Mouse (Mus musculus): ENCODE measurements around the gene Pip5k1c. TPM values are rescaled to one million over a fixed set of nuclear protein-coding genes. Genes with fewer than 3 reads are reported as not detected.

Pip5k1c gene
- polyA plus RNA-seq, 1 experiment, result 124 TPM

- TF ChIP-seq GATA1 (IDR thresholded peaks at IDR 0.05; ENCODE audit: borderline replicate concordance, low read length), result no peak
- no peak for TF ChIP-seq FLI1 (IDR thresholded peaks at IDR 0.05; ENCODE audit: low read length)
- peaks cover 34% of the 10 kb centered on the region for H3K36me3 ChIP-seq (replicated peaks; ENCODE audit: low read length)
- peaks cover 78% of the 10 kb centered on the region for H3K4me1 ChIP-seq
- peaks cover 21% of the 10 kb centered on the region for H3K9me3 ChIP-seq
- peak overlapping the region; percentile 95 for H3K4me3 ChIP-seq (replicated peaks)
- H3K27me3 ChIP-seq (replicated peaks), result peaks cover 49% of the 10 kb centered on the region
Measured at GRCm38 (mm10) chr10:81257158-81258039, 35.4 kb upstream of the Pip5k1c start.

- Histone ChIP-seq H3K9me3 (peaks cover 21% of the 10 kb centered on the region), H3K4me1 (peaks cover 78% of the 10 kb centered on the region), H3K4me3 (replicated peaks) (peak overlapping the region; percentile 12), H3K27me3 (replicated peaks) (peaks cover 34% of the 10 kb centered on the region), H3K36me3 (replicated peaks; ENCODE audit: low read length) (peaks cover 54% of the 10 kb centered on the region)
- TF ChIP-seq GATA1 (IDR thresholded peaks at IDR 0.05; ENCODE audit: borderline replicate concordance, low read length), result no peak
- TF ChIP-seq FLI1 (IDR thresholded peaks at IDR 0.05; ENCODE audit: low read length), result no peak
Measured at GRCm38 (mm10) chr10:81259225-81259884, 33.4 kb upstream of the Pip5k1c start.

- Histone ChIP-seq H3K4me1 (peaks cover 80% of the 10 kb centered on the region), H3K36me3 (replicated peaks; ENCODE audit: low read length) (peaks cover 69% of the 10 kb centered on the region), H3K4me3 (replicated peaks) (no peak overlapping the region), H3K9me3 (peaks cover 21% of the 10 kb centered on the region), H3K27me3 (replicated peaks) (peaks cover 34% of the 10 kb centered on the region)
- TF ChIP-seq FLI1 (IDR thresholded peaks at IDR 0.05; ENCODE audit: low read length) (no peak), GATA1 (IDR thresholded peaks at IDR 0.05; ENCODE audit: borderline replicate concordance, low read length) (no peak)
Measured at GRCm38 (mm10) chr10:81261025-81261424, 31.7 kb upstream of the Pip5k1c start.

- Histone ChIP-seq H3K4me1 (peaks cover 68% of the 10 kb centered on the region), H3K36me3 (replicated peaks; ENCODE audit: low read length) (peaks cover 65% of the 10 kb centered on the region), H3K9me3 (peaks cover 8% of the 10 kb centered on the region), H3K27me3 (replicated peaks) (no peaks in the 10 kb centered on the region), H3K4me3 (replicated peaks) (peak overlapping the region; percentile 93)
- TF ChIP-seq GATA1 (IDR thresholded peaks at IDR 0.05; ENCODE audit: borderline replicate concordance, low read length), result no peak
- no peak for TF ChIP-seq FLI1 (IDR thresholded peaks at IDR 0.05; ENCODE audit: low read length)
Measured at GRCm38 (mm10) chr10:81265540-81265939, 27.2 kb upstream of the Pip5k1c start.

- Histone ChIP-seq H3K27me3 (replicated peaks) (no peaks in the 10 kb centered on the region), H3K9me3 (no peaks in the 10 kb centered on the region), H3K4me1 (peaks cover 66% of the 10 kb centered on the region), H3K36me3 (replicated peaks; ENCODE audit: low read length) (peaks cover 65% of the 10 kb centered on the region), H3K4me3 (replicated peaks) (peak within 1 kb of the TSS; percentile 95)
- TF ChIP-seq GATA1 (IDR thresholded peaks at IDR 0.05; ENCODE audit: borderline replicate concordance, low read length) (no peak), FLI1 (IDR thresholded peaks at IDR 0.05; ENCODE audit: low read length) (no peak)
Measured at GRCm38 (mm10) chr10:81266211-81267105, 26.3 kb upstream of the Pip5k1c start, which contains the start of the genes Mrpl54 and Apba3. Gene Mrpl54 (minus strand): TSS chr10:81266934. Gene Apba3 (plus strand): TSS chr10:81266960.

GRCm38 (mm10) chr10:81268056-81268455, 24.7 kb upstream of the Pip5k1c start:
- TF ChIP-seq FLI1 (IDR thresholded peaks at IDR 0.05; ENCODE audit: low read length) (no peak), GATA1 (IDR thresholded peaks at IDR 0.05; ENCODE audit: borderline replicate concordance, low read length) (no peak)
- Histone ChIP-seq H3K4me3 (replicated peaks) (peak overlapping the region; percentile 95), H3K36me3 (replicated peaks; ENCODE audit: low read length) (peaks cover 65% of the 10 kb centered on the region), H3K4me1 (peaks cover 56% of the 10 kb centered on the region), H3K9me3 (no peaks in the 10 kb centered on the region), H3K27me3 (replicated peaks) (no peaks in the 10 kb centered on the region)

GRCm38 (mm10) chr10:81268643-81269412, 23.9 kb upstream of the Pip5k1c start:
- Histone ChIP-seq H3K4me3 (replicated peaks) (peak overlapping the region; percentile 95), H3K4me1 (peaks cover 48% of the 10 kb centered on the region), H3K36me3 (replicated peaks; ENCODE audit: low read length) (peaks cover 65% of the 10 kb centered on the region), H3K27me3 (replicated peaks) (no peaks in the 10 kb centered on the region), H3K9me3 (no peaks in the 10 kb centered on the region)
- TF ChIP-seq FLI1 (IDR thresholded peaks at IDR 0.05; ENCODE audit: low read length) (no peak), GATA1 (IDR thresholded peaks at IDR 0.05; ENCODE audit: borderline replicate concordance, low read length) (no peak)

GRCm38 (mm10) chr10:81272356-81272755, 20.4 kb upstream of the Pip5k1c start:
- Histone ChIP-seq H3K27me3 (replicated peaks) (no peaks in the 10 kb centered on the region), H3K9me3 (no peaks in the 10 kb centered on the region), H3K4me3 (replicated peaks) (no peak overlapping the region), H3K4me1 (peaks cover 19% of the 10 kb centered on the region), H3K36me3 (replicated peaks; ENCODE audit: low read length) (peaks cover 62% of the 10 kb centered on the region)
- TF ChIP-seq GATA1 (IDR thresholded peaks at IDR 0.05; ENCODE audit: borderline replicate concordance, low read length) (no peak), FLI1 (IDR thresholded peaks at IDR 0.05; ENCODE audit: low read length) (no peak)

Measured in megakaryocyte, embryonic 14.5 days (primary cell).